In genomic region chr12:108292957-108293356, GRCm38 (mm10) we compare ENCODE assay signal across 8 mouse cellular contexts. TPM values are rescaled to one million over a fixed set of nuclear protein-coding genes. Genes with fewer than 3 reads are reported as not detected.
DNase-seq lines count a peak whose midpoint lies in the region; ATAC-seq and TF ChIP-seq lines count a peak whose summit lies in the region.

No protein-coding gene starts in this region.

- no peaks in the 10 kb centered on the region for H3K27me3 ChIP-seq in MEL (ENCODE audit: control insufficient read depth in 1 of 2, insufficient read depth in 2 of 2, low read length in 2 of 2)
- no peaks in the 10 kb centered on the region; the same call in 1 of the 2 replicates for H3K27me3 ChIP-seq in forebrain, embryonic 11.5 days (ENCODE audit: control insufficient read depth, insufficient read depth, low read length)
- no peaks in the 10 kb centered on the region for H3K27me3 ChIP-seq in lung, embryonic 14.5 days (ENCODE audit: insufficient read depth, low read length)

- no peaks in the 10 kb centered on the region for H3K79me2 ChIP-seq in MEL (ENCODE audit: control insufficient read depth, insufficient read depth, low read length, poor library complexity)

- no peaks in the 10 kb centered on the region for H3K4me1 ChIP-seq in MEL (ENCODE audit: control insufficient read depth in 1 of 2, insufficient read depth in 2 of 2, low read length in 2 of 2)
- peaks cover 1% of the 10 kb centered on the region; the same call in 1 of the 2 replicates for H3K4me1 ChIP-seq in forebrain, embryonic 11.5 days (replicated peaks; ENCODE audit: control insufficient read depth, insufficient read depth, low read length)
- H3K4me1 ChIP-seq in lung, embryonic 14.5 days (ENCODE audit: insufficient read depth): no peaks in the 10 kb centered on the region

- H3K36me3 ChIP-seq in MEL (ENCODE audit: control insufficient read depth in 1 of 2, insufficient read depth in 2 of 2, low read length in 2 of 2): no peaks in the 10 kb centered on the region
- no peaks in the 10 kb centered on the region for H3K36me3 ChIP-seq in forebrain, embryonic 11.5 days (ENCODE audit: control insufficient read depth, insufficient read depth, low read length)
- no peaks in the 10 kb centered on the region for H3K36me3 ChIP-seq in lung, embryonic 14.5 days (ENCODE audit: insufficient read depth)

- no peak overlapping the region for H3K9ac ChIP-seq in MEL (ENCODE audit: control insufficient read depth, low read depth, low read length, poor library complexity, severe bottlenecking)
- no peak overlapping the region for H3K9ac ChIP-seq in forebrain, embryonic 11.5 days (ENCODE audit: low read length)
- H3K9ac ChIP-seq in lung, embryonic 14.5 days: no peak overlapping the region

- TF ChIP-seq POLR2A in MEL (IDR thresholded peaks at IDR 0.05; ENCODE audit: control insufficient read depth in 1 of 2, insufficient read depth in 1 of 2, low read depth in 1 of 2, low read length in 2 of 2, poor library complexity in 1 of 2): no peak
- no peak for TF ChIP-seq POLR2A in brain, embryonic 14.5 days (IDR thresholded peaks at IDR 0.05; ENCODE audit: borderline replicate concordance, extremely low read depth, insufficient read depth, insufficient read length, poor library complexity, severe bottlenecking)

- peak; percentile 73 to 74 (median 73) for TF ChIP-seq CTCF in MEL (IDR thresholded peaks at IDR 0.05 in 2 of 3, conservative IDR thresholded peaks at IDR 0.05 in 1 of 3; ENCODE audit: control insufficient read depth in 1 of 3, insufficient read depth in 1 of 3, low read depth in 2 of 3, low read length in 3 of 3, poor library complexity in 1 of 3, severe bottlenecking in 1 of 3)
- TF ChIP-seq CTCF in brain, embryonic 14.5 days (IDR thresholded peaks at IDR 0.05; ENCODE audit: borderline replicate concordance, extremely low read depth, insufficient read depth, insufficient read length): peak; percentile 92
- TF ChIP-seq CTCF in lung, embryonic 14.5 days (IDR thresholded peaks at IDR 0.05; ENCODE audit: low read depth): peak; percentile 92

- peak; percentile 80 for ATAC-seq in forebrain, embryonic 11.5 days (replicated peaks; ENCODE audit: low FRiP score)
- peak; percentile 70 for ATAC-seq in lung, embryonic 14.5 days (ENCODE audit: insufficient read depth)

- H3K27ac ChIP-seq in MEL (ENCODE audit: control insufficient read depth, low read depth, low read length): no peak overlapping the region
- no peak overlapping the region for H3K27ac ChIP-seq in forebrain, embryonic 11.5 days (ENCODE audit: low read depth, low read length)
- H3K27ac ChIP-seq in lung, embryonic 14.5 days (ENCODE audit: low read depth): no peak overlapping the region

- no peaks in the 10 kb centered on the region for H3K9me3 ChIP-seq in MEL (replicated peaks; ENCODE audit: insufficient read depth, low read length)
- H3K9me3 ChIP-seq in forebrain, embryonic 11.5 days (ENCODE audit: control insufficient read depth, low read length): no peaks in the 10 kb centered on the region
- H3K9me3 ChIP-seq in lung, embryonic 14.5 days (ENCODE audit: low read depth, low read length): no peaks in the 10 kb centered on the region

- H3K4me3 ChIP-seq in MEL (ENCODE audit: control insufficient read depth in 1 of 2, insufficient read depth in 1 of 2, low read depth in 2 of 2, low read length in 2 of 2): no peak overlapping the region
- no peak overlapping the region for H3K4me3 ChIP-seq in forebrain, embryonic 11.5 days (ENCODE audit: low read depth, low read length)
- no peak overlapping the region for H3K4me3 ChIP-seq in lung, embryonic 14.5 days (ENCODE audit: low read depth, low read length)

- TF ChIP-seq RAD21 in MEL (IDR thresholded peaks at IDR 0.05; ENCODE audit: low read depth, low read length): peak; percentile 69

- TF ChIP-seq EP300 in MEL (IDR thresholded peaks at IDR 0.05; ENCODE audit: low read depth in 1 of 2, low read length in 2 of 2): no peak

- WGBS in forebrain, embryonic 11.5 days: 3% methylated on average over 8 of the region's 8 CpGs
- 5% methylated on average over 8 of the region's 8 CpGs for WGBS in lung, embryonic 14.5 days

- DNase-seq in MEL (ENCODE audit: low read depth, low spot score): peak; percentile 59
- peak; percentile 87 for DNase-seq in brain, embryonic 14.5 days (ENCODE audit: low read depth)
- DNase-seq in forebrain, embryonic 11.5 days (ENCODE audit: low spot score): peak; percentile 86
- peak; percentile 77 to 79 for DNase-seq in heart, postnatal 36 days
- DNase-seq in kidney, postnatal 4 days: peak; percentile 86 to 87
- DNase-seq in lung, embryonic 14.5 days: peak; percentile 87
- DNase-seq in retina, embryonic 14.5 days (ENCODE audit: low spot score): peak; percentile 94
- DNase-seq in urinary bladder, postnatal 14 days (ENCODE audit: low spot score): peak; percentile 78

- peak overlapping the region; percentile 12; the same call in 1 of the 2 replicates for H3K4me2 ChIP-seq in forebrain, embryonic 11.5 days (ENCODE audit: low read depth, low read length, severe bottlenecking)
- peak overlapping the region; percentile 36; the same call in 1 of the 2 replicates for H3K4me2 ChIP-seq in lung, embryonic 14.5 days

- intact Hi-C loops in heart, postnatal 36 days (cut with DNase I): loop anchor here (1.0 kb wide), 2 partner anchors 76 to 84 kb away; no protein-coding TSS in a partner anchor

TF ChIP-seq in MEL, 35 proteins besides CTCF, POLR2A, EP300 and RAD21:
- TF ChIP-seq SMC3 (IDR thresholded peaks at IDR 0.05; ENCODE audit: low read depth, low read length) (peak; percentile 73), KAT2A (conservative IDR thresholded peaks at IDR 0.05; ENCODE audit: low read depth, low read length) (no peak), ZC3H11A (IDR thresholded peaks at IDR 0.05; ENCODE audit: low read depth, low read length) (peak; percentile 73)
TF ChIP-seq in MEL: peak in this region for 2.

RNA-seq across cellular contexts. Expression of gene Hhipl1, which starts 13.1 kb away (rescaled TPM):
- not detected in 2 replicates for total RNA-seq in MEL (2012; rRNA removed)
- not detected for polyA plus RNA-seq in MEL (2012; ENCODE audit: insufficient read depth in 1 of 2, insufficient read length in 2 of 2, low read depth in 1 of 2, low replicate concordance in 2 of 2, missing spikeins in 1 of 2)
- polyA plus RNA-seq in brain, embryonic 14.5 days (2012; rRNA removed): 3.9 and 4.3 TPM in 2 replicates
- 2.5 and 3.0 TPM in 2 replicates for polyA plus RNA-seq in forebrain, embryonic 11.5 days (2014; fragmentation: Nextera tagmentation; extraction: Ambion mirVana)
- total RNA-seq in heart, postnatal 36 days (2021): 1 to 10 TPM in 1 of 2 experiments, under 1 TPM in 1; 0.94 to 1.6 TPM
- polyA plus RNA-seq in lung, embryonic 14.5 days (2014; fragmentation: Nextera tagmentation; extraction: Ambion mirVana): 0.76 and 0.82 TPM in 2 replicates

RNA-seq across cellular contexts. Expression of gene Ccdc85c, which starts 17.7 kb away (rescaled TPM):
- 15.9 and 19.8 TPM in 2 replicates for total RNA-seq in MEL (2012; rRNA removed)
- polyA plus RNA-seq in MEL (2012; ENCODE audit: insufficient read depth in 1 of 2, insufficient read length in 2 of 2, low read depth in 1 of 2, low replicate concordance in 2 of 2, missing spikeins in 1 of 2): 10 to 100 TPM in 1 of 2 experiments, not detected in 1; 24.8 TPM
- polyA plus RNA-seq in brain, embryonic 14.5 days (2012; rRNA removed): 34.0 and 48.9 TPM in 2 replicates
- polyA plus RNA-seq in forebrain, embryonic 11.5 days (2014; fragmentation: Nextera tagmentation; extraction: Ambion mirVana): 18.0 and 18.8 TPM in 2 replicates
- 10 to 100 TPM; 33.6 to 38.9 TPM for total RNA-seq in heart, postnatal 36 days (2021)
- 8.3 and 8.6 TPM in 2 replicates for polyA plus RNA-seq in lung, embryonic 14.5 days (2014; fragmentation: Nextera tagmentation; extraction: Ambion mirVana)

RNA-seq across cellular contexts. Expression of gene Cyp46a1, which starts 41.2 kb away (rescaled TPM):
- total RNA-seq in MEL (2012; rRNA removed): not detected in 2 replicates
- not detected for polyA plus RNA-seq in MEL (2012; ENCODE audit: insufficient read depth in 1 of 2, insufficient read length in 2 of 2, low read depth in 1 of 2, low replicate concordance in 2 of 2, missing spikeins in 1 of 2)
- 31.0 and 52.6 TPM in 2 replicates for polyA plus RNA-seq in brain, embryonic 14.5 days (2012; rRNA removed)
- polyA plus RNA-seq in forebrain, embryonic 11.5 days (2014; fragmentation: Nextera tagmentation; extraction: Ambion mirVana): 16.3 and 18.4 TPM in 2 replicates
- under 1 TPM; 0.41 to 0.44 TPM for total RNA-seq in heart, postnatal 36 days (2021)
- 3.9 and 4.4 TPM in 2 replicates for polyA plus RNA-seq in lung, embryonic 14.5 days (2014; fragmentation: Nextera tagmentation; extraction: Ambion mirVana)
